8 mouse cellular contexts compared by ENCODE assay signal in genomic region chr2:163974056-163974455, GRCm38 (mm10).
"Had no signal": no experiment of that assay in that cellular context is flagged by ENCODE, and none has a peak within 500 bp of the region (broad histone marks: within the 10 kb centered on the region; RNA-seq: fewer than 3 reads in every experiment).

No protein-coding gene starts in this region.

- DNase-seq: lung, adult 2 months; lung, postnatal 10 days; thymus, postnatal 4 days had no signal

- ATAC-seq: midbrain, embryonic 13.5 days had no signal

- H3K4me2 ChIP-seq: liver, embryonic 11.5 days; liver, embryonic 15.5 days; midbrain, embryonic 13.5 days had no signal

- H3K9ac ChIP-seq: liver, embryonic 15.5 days; midbrain, embryonic 13.5 days had no signal

- H3K27ac ChIP-seq: limb, embryonic 10.5 days; liver, embryonic 15.5 days; midbrain, embryonic 13.5 days; stomach, postnatal 0 days had no signal

- H3K27me3 ChIP-seq: liver, embryonic 15.5 days; midbrain, embryonic 13.5 days had no signal

- H3K9me3 ChIP-seq: limb, embryonic 10.5 days; liver, embryonic 15.5 days had no signal

- H3K4me3 ChIP-seq: limb, embryonic 10.5 days; liver, embryonic 15.5 days; midbrain, embryonic 13.5 days had no signal

- H3K4me1 ChIP-seq: limb, embryonic 10.5 days; liver, embryonic 15.5 days; midbrain, embryonic 13.5 days had no signal

- H3K36me3 ChIP-seq: limb, embryonic 10.5 days; liver, embryonic 15.5 days; midbrain, embryonic 13.5 days had no signal
